Mouse (Mus musculus) 3T3-L1 (cell line): ENCODE results near the gene Ndufa4l2.

ENCODE experiments used
- DNase-seq: peaks from one replicate; pipeline ENCODE4 v3.0.0-alpha.2; 2015; ENCODE audit warnings: low read depth, low spot score

Ndufa4l2 gene

DNA sequence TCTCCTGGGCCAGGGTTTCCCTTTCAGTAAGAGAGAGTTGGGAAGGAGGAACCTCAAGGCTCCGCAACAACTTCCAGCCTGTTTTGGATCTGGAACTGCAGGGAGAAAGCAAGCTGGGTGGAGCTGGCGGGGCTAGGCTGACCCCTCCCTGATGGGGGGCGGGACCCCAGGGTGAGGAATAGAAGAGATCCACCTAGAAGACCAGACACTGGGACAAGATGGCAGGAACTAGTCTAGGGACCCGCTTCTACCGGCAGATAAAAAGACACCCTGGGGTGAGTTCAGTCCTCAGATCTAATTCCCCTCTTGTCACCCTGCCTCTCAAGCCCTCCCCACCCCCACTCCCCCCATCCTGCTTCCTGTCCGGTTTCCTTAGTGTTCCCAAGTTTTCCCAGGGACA is at the start of gene Ndufa4l2:
Gene Ndufa4l2, plus strand, starts transcription at position 204 of the 400 bp plus-strand sequence.
- no peak for DNase-seq

GRCm38 (mm10) chr10:127471281-127471988 is 43.3 kb upstream of the Ndufa4l2 start:
- DNase-seq = no peak

GRCm38 (mm10) chr10:127472722-127473121 is 42.0 kb upstream of the Ndufa4l2 start:
- DNase-seq = no peak

GRCm38 (mm10) chr10:127475175-127475574 is 39.6 kb upstream of the Ndufa4l2 start:
- no peak for DNase-seq

DNA sequence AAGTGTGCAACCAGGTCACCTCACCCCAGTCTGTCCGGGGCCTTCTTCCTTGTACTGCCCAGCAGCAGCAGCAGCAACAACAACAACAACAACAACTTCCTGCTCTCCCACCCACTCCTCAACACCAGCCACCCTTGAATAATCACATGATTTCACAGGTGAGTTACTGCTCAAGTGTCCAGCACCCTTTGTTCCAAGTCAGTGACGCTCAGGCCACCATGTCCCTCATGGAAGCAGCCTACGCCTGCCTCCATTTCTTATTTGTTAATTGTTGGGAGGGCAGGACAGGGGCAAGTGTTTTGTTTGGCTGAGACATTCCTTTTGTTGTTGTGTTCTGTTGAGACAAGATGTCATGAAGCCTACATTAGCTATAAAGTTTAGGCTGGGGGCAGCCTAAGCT is 38.2 kb upstream of the Ndufa4l2 start:
- DNase-seq = no peak

- no peak for DNase-seq
Observed at GRCm38 (mm10) chr10:127477301-127477700, 37.5 kb upstream of the Ndufa4l2 start.

GRCm38 (mm10) chr10:127479131-127479530 is 35.6 kb upstream of the Ndufa4l2 start:
- DNase-seq = peak; percentile 87

DNA sequence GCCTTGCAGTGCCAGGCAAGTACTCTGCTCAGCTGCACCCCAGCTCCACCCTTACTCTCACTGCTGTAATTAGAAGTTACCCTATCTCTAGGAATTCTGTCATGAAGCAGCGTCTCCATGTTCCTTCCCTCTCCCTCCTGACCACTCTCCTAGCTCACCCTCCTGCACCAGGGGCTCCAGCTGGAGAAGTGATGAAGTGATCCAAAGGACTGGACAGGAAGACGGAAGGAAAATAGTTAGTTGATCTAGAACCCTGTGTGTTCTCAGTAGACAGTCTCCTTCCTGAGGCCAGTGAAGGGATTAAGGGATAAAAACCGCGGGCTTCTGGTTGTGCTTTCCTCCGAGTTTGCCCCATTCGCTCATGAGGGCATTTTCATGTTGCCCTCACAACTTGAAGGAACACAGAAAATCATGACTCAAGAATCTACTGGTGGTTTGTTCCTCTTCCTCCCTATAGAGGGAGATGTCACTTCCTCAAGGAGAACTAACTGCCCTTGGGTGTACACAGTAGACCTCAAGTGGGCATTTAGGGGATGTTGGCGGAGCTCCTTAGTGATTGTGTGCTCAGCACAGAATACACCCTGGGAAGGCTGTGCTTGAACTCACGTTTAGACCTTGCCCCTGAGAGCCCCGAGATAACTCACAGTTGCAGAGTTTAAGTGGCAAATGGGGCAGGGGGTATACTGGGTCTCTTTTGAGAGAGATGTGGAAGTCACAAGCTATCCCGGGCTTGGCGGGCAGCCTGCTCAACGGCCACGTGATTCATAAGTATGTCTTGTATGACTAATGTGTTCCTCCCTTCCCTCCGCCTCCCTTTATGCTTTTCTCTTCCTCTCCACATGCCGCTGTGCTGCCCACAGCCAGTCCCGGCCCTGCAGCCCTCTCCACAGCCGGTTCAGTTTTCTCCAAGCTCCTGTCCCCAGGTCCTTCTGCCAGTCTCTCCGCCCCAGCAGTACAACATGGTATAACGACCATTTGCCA is 33.6 kb upstream of the Ndufa4l2 start:
- peak; percentile 94 for DNase-seq

DNA sequence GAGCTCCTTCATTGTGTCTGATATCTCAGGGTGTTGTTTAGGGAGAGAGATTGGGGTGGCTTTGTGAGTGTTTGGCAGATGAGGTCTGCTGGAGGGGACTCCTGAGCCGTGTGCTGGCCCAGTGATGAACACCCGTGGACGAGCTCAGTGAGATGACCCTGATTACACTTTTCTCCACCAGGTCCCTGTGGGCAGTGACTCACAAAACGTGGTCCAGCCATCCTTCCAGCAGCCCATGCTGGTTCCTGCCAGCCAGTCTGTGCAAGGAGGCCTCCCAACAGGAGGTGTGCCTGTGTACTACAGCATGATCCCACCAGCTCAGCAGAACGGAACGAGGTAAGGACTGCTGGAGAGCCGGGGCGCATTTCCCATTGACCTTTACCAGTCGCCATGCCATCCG is 29.5 kb upstream of the Ndufa4l2 start:
- peak; percentile 62 for DNase-seq

DNA sequence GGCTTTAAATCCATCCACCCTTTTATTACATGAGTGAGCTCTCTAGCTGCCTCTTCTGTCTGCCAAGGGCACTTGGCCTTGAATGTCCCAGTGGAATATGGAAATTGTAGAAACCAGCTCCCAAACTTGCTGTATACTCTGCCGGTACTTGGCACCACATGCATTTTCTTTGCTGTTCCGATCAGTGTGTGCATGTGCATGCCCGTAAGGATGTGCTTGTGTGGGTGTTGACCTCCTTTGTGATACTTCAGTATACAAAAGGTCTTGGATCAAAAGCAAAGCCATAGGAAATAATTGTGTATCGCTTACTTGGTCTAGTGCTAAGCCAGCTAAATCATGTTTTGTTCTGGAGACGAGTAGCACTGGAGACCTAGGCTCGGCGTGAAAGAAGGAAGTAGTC is 25.9 kb upstream of the Ndufa4l2 start:
- DNase-seq = no peak

- DNase-seq = no peak
Observed at GRCm38 (mm10) chr10:127490160-127491127, 24.3 kb upstream of the Ndufa4l2 start.

DNA sequence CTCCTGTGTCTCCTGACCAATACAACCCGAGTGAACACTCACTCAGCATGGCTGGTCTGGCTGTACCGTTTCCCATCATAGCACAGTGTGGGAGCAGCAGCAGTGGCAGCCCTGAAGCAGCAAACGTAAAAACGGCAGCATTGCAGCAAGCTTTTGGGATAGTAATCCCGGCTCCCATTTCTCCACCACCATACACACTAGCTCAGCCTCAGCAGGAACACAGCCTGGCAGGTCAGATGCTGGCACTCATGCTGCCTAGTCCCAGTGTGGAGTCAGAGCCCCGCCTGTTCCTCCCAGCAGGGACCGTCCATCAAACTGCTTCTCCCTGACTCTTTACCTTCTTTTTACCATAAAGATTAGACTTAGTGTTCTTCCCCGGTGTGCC is 23.6 kb upstream of the Ndufa4l2 start:
- no peak for DNase-seq

- DNase-seq = no peak
Observed at GRCm38 (mm10) chr10:127492118-127492517, 22.6 kb upstream of the Ndufa4l2 start.

- no peak for DNase-seq
Observed at GRCm38 (mm10) chr10:127496156-127496555, 18.6 kb upstream of the Ndufa4l2 start.

- DNase-seq = no peak
Observed at GRCm38 (mm10) chr10:127499516-127499915, 15.3 kb upstream of the Ndufa4l2 start.

DNA sequence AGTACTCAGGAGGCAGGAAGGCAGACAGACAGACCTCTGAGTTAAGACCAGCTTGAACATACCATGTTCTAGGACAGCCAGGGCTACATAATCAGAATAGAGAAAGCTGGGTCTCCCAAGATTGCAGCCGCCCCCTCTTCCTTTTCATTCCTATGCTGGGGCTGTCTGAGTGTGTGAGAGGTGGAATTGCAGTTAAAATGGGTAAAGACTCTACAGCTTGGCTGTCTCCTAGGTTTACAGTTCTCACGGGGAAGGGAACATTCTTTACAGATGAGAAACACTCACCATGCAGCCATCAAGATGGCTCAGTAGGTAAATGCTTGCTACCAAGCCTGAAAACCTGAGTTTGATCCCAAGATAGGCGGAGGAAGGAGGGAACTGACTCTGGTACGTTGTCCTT is 14.7 kb upstream of the Ndufa4l2 start:
- peak; percentile 59 for DNase-seq

DNA sequence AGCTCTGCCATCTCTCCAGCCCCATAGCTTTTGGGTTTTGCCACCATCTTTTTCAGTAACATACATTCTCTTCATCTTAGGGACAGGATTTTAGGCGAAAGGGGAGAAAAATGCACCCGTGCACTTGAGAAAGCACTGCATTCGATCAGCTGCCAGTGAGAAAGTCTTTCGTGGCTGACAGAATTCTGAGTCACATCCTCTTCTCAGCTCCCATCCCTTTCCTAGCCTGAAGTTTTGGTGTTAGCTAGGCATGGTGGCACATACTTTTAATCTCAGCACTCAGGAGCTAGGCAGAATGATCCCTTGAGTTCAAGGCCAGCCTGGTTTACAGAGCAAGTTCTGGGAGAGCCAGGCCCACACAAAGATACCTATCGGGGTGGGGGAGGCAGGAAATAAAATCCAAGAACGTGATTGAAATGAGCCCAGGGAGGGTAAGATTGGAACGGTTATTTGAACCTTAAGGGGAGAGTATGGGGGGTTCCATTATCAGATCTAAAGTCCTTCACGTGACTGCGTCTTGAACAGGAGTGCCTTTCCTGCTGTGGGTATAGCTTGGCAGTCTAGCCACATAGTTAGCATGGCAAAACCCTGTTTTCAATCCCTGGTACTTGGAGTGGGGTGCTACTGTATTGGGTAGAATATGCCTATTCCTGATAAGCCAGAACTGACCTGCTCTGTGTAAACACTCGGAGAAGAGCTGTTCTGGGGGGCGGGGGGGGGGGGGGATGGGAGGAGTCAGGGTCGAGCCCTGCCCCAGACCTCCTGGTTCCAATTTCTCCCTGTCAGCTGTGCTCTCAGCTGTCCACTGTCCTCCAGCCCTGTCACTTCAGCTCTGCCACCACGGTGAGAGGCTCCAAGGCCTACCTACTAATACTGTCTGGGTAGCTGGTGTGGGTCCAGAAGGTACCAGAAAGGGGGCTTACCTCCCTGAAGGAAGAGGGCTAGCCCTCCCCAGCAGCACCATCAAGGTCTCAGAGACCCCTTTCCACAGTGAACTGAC is 13.6 kb upstream of the Ndufa4l2 start, which contains the start of gene Stac3:
Gene Stac3, plus strand, starts transcription at position 793 of the 1,000 bp plus-strand sequence.
- peak; percentile 74 for DNase-seq

DNA sequence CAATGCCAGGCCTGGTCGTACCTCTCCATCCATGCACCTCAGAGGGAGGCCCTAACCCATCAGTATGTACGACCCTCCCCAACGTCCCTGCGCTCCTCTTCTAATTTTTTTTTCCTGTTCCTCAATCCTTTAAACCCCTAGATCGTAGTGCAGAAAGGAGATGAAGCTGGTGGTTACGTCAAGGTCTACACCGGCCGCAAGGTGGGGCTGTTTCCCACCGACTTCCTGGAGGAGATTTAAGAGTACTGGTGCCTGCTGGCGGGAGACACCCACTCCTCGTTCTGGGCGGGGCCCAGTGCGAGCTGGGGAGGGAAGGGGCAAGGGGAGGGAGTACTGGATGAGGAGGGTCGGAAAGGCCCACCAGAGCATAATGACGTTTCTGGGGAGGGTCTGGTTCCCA is 6.5 kb upstream of the Ndufa4l2 start:
- peak; percentile 30 for DNase-seq

GRCm38 (mm10) chr10:127509051-127509836 is 5.5 kb upstream of the Ndufa4l2 start:
- DNase-seq = peak; percentile 66
